Mouse (Mus musculus) heart, embryonic 11.5 days (tissue): ENCODE measurements around the gene Pdzd2. TPM values are rescaled to one million over a fixed set of nuclear protein-coding genes. Genes with fewer than 3 reads are reported as not detected.

Experiments used
- ATAC-seq: fragments of 200-750 bp; cut with Nextera tagmentation; replicated peaks from 2 replicates; pipeline ENCODE4 v1.8.0; 2017; ENCODE audit warnings: moderate library complexity; ENCODE audit not compliant: insufficient number of reproducible peaks, low FRiP score, low TSS enrichment
- H3K27ac ChIP-seq: fragments of 300-500 bp; sonication (generic); 2 replicates; pipeline ENCODE4 v1.5.1; 2014; ENCODE audit warnings: mild to moderate bottlenecking, low read depth, low read length
- H3K27me3 ChIP-seq: fragments of 300-500 bp; sonication (generic); 2 replicates; pipeline ENCODE4 v1.6.1; 2014; ENCODE audit warnings: mild to moderate bottlenecking, low read length, mixed read lengths; ENCODE audit not compliant: control insufficient read depth, insufficient read depth
- H3K36me3 ChIP-seq: fragments of 300-500 bp; sonication (generic); 2 replicates; pipeline ENCODE4 v1.6.1; 2014; ENCODE audit warnings: mild to moderate bottlenecking, low read length, moderate library complexity, mixed read lengths; ENCODE audit not compliant: control insufficient read depth, insufficient read depth
- H3K4me1 ChIP-seq: fragments of 300-500 bp; sonication (generic); 2 replicates; pipeline ENCODE4 v1.6.1; 2014; ENCODE audit warnings: low read length; ENCODE audit not compliant: control insufficient read depth, insufficient read depth
- H3K4me2 ChIP-seq: fragments of 300-500 bp; sonication (generic); 2 replicates; pipeline ENCODE4 v1.6.1; 2014; ENCODE audit warnings: mild to moderate bottlenecking, moderate library complexity
- H3K4me3 ChIP-seq: fragments of 300-500 bp; sonication (generic); 2 replicates; pipeline ENCODE4 v1.5.1; 2014; ENCODE audit warnings: low read depth, low read length
- H3K9ac ChIP-seq: fragments of 300-500 bp; sonication (generic); 2 replicates; pipeline ENCODE4 v1.6.1; 2014; ENCODE audit warnings: mild to moderate bottlenecking, low read depth, low read length, moderate library complexity
- H3K9me3 ChIP-seq: fragments of 300-500 bp; sonication (generic); replicated peaks from 2 replicates; pipeline ENCODE4 v1.6.1; 2016; ENCODE audit warnings: low read length; ENCODE audit not compliant: control insufficient read depth
- WGBS: fragments of 180-500 bp; shearing (Covaris S2); extraction: QIAGEN DNeasy Blood & Tissue Kit; methylation state at CpG from one replicate; pipeline ENCODE4 v1.1.7; 2014; ENCODE audit not compliant: insufficient replicate concordance; 5-methylcytosine and 5-hydroxymethylcytosine counted together
- polyA plus RNA-seq: library from polyadenylated mRNA; unstranded; fragments of >200 nt; fragmentation: Nextera tagmentation; extraction: Ambion mirVana; gene quantifications from 2 replicates; pipeline ENCODE4 v1.2.1, GENCODE M21; 2014

Pdzd2 gene
- polyA plus RNA-seq, 1 experiment from 2014 or later: 12.5 TPM

DNA sequence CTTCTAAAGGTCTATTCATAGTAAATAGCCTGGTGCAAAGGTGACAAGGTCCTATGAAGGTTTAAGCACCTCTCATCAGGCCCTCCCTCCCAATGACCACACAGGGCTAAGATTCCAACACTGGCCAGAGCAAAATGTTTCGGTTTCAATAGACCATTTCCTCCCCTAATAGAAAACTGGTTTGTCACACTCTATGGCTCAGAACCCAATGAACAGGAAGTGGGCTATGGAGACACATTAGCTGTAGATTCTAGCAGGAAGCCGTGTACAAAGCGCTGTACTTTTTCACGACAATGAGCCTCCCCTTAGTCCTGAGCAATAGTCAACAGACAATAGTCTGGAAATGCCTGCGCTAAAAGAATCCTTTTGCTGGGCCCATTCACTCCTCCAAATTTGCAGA, 315.5 kb downstream of the Pdzd2 start:
- Histone ChIP-seq H3K9me3 (no peaks in the 10 kb centered on the region), H3K27ac (no peak overlapping the region), H3K36me3 (no peaks in the 10 kb centered on the region), H3K27me3 (no peaks in the 10 kb centered on the region), H3K9ac (no peak overlapping the region), H3K4me3 (no peak overlapping the region), H3K4me2 (no peak overlapping the region), H3K4me1 (no peaks in the 10 kb centered on the region)
- ATAC-seq: no peak
- WGBS: 77% methylated on average over 5 of the region's 5 CpGs

GRCm38 (mm10) chr15:12420915-12421314, 318.8 kb downstream of the Pdzd2 start:
- WGBS: 91% methylated on average over 8 of the region's 8 CpGs
- H3K9me3 ChIP-seq: no peaks in the 10 kb centered on the region
- no peaks in the 10 kb centered on the region for H3K36me3 ChIP-seq
- H3K4me2 ChIP-seq: no peak overlapping the region
- ATAC-seq: no peak
- no peaks in the 10 kb centered on the region for H3K4me1 ChIP-seq
- no peak overlapping the region for H3K4me3 ChIP-seq
- no peak overlapping the region for H3K9ac ChIP-seq
- H3K27me3 ChIP-seq: no peaks in the 10 kb centered on the region
- no peak overlapping the region for H3K27ac ChIP-seq

- H3K9me3 ChIP-seq: no peaks in the 10 kb centered on the region
- H3K27me3 ChIP-seq: no peaks in the 10 kb centered on the region
- ATAC-seq: no peak
- no peaks in the 10 kb centered on the region for H3K36me3 ChIP-seq
- WGBS: 88% methylated on average over 10 of the region's 10 CpGs
- no peak overlapping the region for H3K9ac ChIP-seq
- no peaks in the 10 kb centered on the region for H3K4me1 ChIP-seq
- H3K4me2 ChIP-seq: no peak overlapping the region
- no peak overlapping the region for H3K27ac ChIP-seq
- no peak overlapping the region for H3K4me3 ChIP-seq
These were observed 319.3 kb downstream of the Pdzd2 start for GRCm38 (mm10) chr15:12420376-12420775.

GRCm38 (mm10) chr15:12419446-12419845, 320.3 kb downstream of the Pdzd2 start:
- Histone ChIP-seq H3K27me3 (no peaks in the 10 kb centered on the region), H3K4me1 (no peaks in the 10 kb centered on the region), H3K4me2 (no peak overlapping the region), H3K9me3 (no peaks in the 10 kb centered on the region), H3K27ac (no peak overlapping the region), H3K9ac (no peak overlapping the region), H3K4me3 (no peak overlapping the region), H3K36me3 (no peaks in the 10 kb centered on the region)
- 59% methylated on average over 7 of the region's 7 CpGs for WGBS
- no peak for ATAC-seq

- Histone ChIP-seq H3K4me3 (no peak overlapping the region), H3K9me3 (no peaks in the 10 kb centered on the region), H3K4me1 (no peaks in the 10 kb centered on the region), H3K27ac (no peak overlapping the region), H3K9ac (no peak overlapping the region), H3K27me3 (no peaks in the 10 kb centered on the region), H3K36me3 (no peaks in the 10 kb centered on the region), H3K4me2 (no peak overlapping the region)
- no peak for ATAC-seq
- 80% methylated on average over 16 of the region's 16 CpGs for WGBS
These were observed 324.1 kb downstream of the Pdzd2 start for GRCm38 (mm10) chr15:12415536-12416200.

GRCm38 (mm10) chr15:12414696-12415095, 325.0 kb downstream of the Pdzd2 start:
- H3K9me3 ChIP-seq: no peaks in the 10 kb centered on the region
- no peaks in the 10 kb centered on the region for H3K36me3 ChIP-seq
- no peaks in the 10 kb centered on the region for H3K4me1 ChIP-seq
- no peaks in the 10 kb centered on the region for H3K27me3 ChIP-seq
- no peak overlapping the region for H3K27ac ChIP-seq
- no peak for ATAC-seq
- no peak overlapping the region for H3K9ac ChIP-seq
- no peak overlapping the region for H3K4me3 ChIP-seq
- WGBS: 73% methylated on average over 6 of the region's 6 CpGs
- no peak overlapping the region for H3K4me2 ChIP-seq

DNA sequence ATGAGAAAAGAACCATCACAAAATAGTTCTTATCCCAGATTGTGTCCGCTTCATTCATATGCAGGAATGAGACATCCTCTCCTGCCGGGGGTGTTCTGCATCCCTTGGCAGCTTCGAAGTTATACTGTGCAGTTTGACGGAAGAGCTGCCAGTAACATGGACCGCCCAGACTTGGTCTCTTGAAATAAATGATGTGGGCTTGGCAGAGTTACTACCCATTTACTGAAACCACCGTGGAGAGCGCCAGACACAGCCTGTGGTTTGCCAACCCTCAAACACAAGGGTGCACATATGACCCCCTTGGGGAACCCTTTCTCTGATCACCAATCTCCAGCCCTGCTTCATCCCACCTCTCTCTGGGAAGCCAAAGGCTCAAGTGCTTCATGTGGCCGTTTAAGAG, 331.5 kb downstream of the Pdzd2 start:
- H3K4me1 ChIP-seq: no peaks in the 10 kb centered on the region
- ATAC-seq: no peak
- H3K4me2 ChIP-seq: no peak overlapping the region
- H3K9ac ChIP-seq: no peak overlapping the region
- H3K27me3 ChIP-seq: no peaks in the 10 kb centered on the region
- H3K4me3 ChIP-seq: no peak overlapping the region
- 82% methylated on average over 8 of the region's 8 CpGs for WGBS
- no peak overlapping the region for H3K27ac ChIP-seq
- H3K36me3 ChIP-seq: no peaks in the 10 kb centered on the region
- H3K9me3 ChIP-seq: no peaks in the 10 kb centered on the region

DNA sequence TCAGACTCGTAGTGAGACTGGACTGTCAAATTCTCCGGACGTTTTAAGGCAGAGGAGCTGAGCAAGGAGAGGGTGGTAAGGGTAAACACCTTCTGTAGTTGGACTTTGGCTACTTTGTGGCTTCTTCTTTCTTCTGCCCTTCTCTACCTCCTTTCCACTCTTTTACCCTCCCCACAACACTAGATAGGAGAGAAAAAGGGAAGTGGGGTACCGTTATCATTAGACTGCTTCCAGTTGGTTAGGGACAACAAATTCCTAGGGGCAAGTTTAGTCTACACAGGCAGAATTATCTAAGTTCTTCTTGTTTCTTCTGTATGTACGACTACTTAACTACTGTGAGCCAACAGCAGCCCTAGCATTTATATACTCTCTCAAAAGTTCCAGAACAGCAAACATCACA, 334.1 kb downstream of the Pdzd2 start:
- H3K4me2 ChIP-seq: no peak overlapping the region
- H3K9me3 ChIP-seq: no peaks in the 10 kb centered on the region
- H3K27ac ChIP-seq: no peak overlapping the region
- WGBS: 80% methylated on average over 5 of the region's 5 CpGs
- no peaks in the 10 kb centered on the region for H3K4me1 ChIP-seq
- no peak overlapping the region for H3K4me3 ChIP-seq
- no peak overlapping the region for H3K9ac ChIP-seq
- no peak for ATAC-seq
- peaks cover 4% of the 10 kb centered on the region; the same call in 1 of the 2 replicates for H3K36me3 ChIP-seq
- no peaks in the 10 kb centered on the region for H3K27me3 ChIP-seq

- no peaks in the 10 kb centered on the region for H3K27me3 ChIP-seq
- H3K4me3 ChIP-seq: no peak overlapping the region
- no peak overlapping the region for H3K9ac ChIP-seq
- no peak overlapping the region for H3K27ac ChIP-seq
- no peak for ATAC-seq
- no peaks in the 10 kb centered on the region for H3K4me1 ChIP-seq
- 75% methylated on average over 6 of the region's 6 CpGs for WGBS
- H3K4me2 ChIP-seq: no peak overlapping the region
- H3K36me3 ChIP-seq: peaks cover 4% of the 10 kb centered on the region; the same call in 1 of the 2 replicates
- no peaks in the 10 kb centered on the region for H3K9me3 ChIP-seq
These were observed 342.7 kb downstream of the Pdzd2 start for GRCm38 (mm10) chr15:12397032-12397431.
